Mouse (Mus musculus) kidney, adult 11 months (tissue): Measurements from ENCODE around the gene Csf3r.

Source experiments
- DNase-seq: peaks from one replicate; pipeline ENCODE4 v3.0.0; 2022

The Csf3r gene

GRCm38 (mm10) chr4:126058134-126058996 is 34.0 kb downstream of the Csf3r start, which contains the start of gene Oscp1:
Gene Oscp1 (plus strand): TSS chr4:126058565.
- peak; percentile 93 for DNase-seq

GRCm38 (mm10) chr4:126058997-126059362 is 34.6 kb downstream of the Csf3r start:
- DNase-seq: no peak

- no peak for DNase-seq
Observed at GRCm38 (mm10) chr4:126062856-126063255, 38.5 kb downstream of the Csf3r start.

GRCm38 (mm10) chr4:126065241-126065640 is 40.9 kb downstream of the Csf3r start:
- DNase-seq: no peak

GRCm38 (mm10) chr4:126067401-126068077 is 43.2 kb downstream of the Csf3r start:
- DNase-seq: no peak

- no peak for DNase-seq
Observed at GRCm38 (mm10) chr4:126068842-126069241, 44.5 kb downstream of the Csf3r start.

GRCm38 (mm10) chr4:126077833-126078232 is 53.5 kb downstream of the Csf3r start:
- DNase-seq: no peak

- DNase-seq: no peak
Observed at GRCm38 (mm10) chr4:126079266-126079665, 54.9 kb downstream of the Csf3r start.

- DNase-seq: no peak
Observed at GRCm38 (mm10) chr4:126081601-126082000, 57.3 kb downstream of the Csf3r start.

GRCm38 (mm10) chr4:126083021-126083420 is 58.7 kb downstream of the Csf3r start:
- no peak for DNase-seq

GRCm38 (mm10) chr4:126084382-126084781 is 60.0 kb downstream of the Csf3r start:
- no peak for DNase-seq

GRCm38 (mm10) chr4:126085996-126086576 is 61.7 kb downstream of the Csf3r start:
- peak; percentile 79 for DNase-seq

- peak; percentile 48 for DNase-seq
Observed at GRCm38 (mm10) chr4:126090101-126090847, 65.9 kb downstream of the Csf3r start.

- DNase-seq: no peak
Observed at GRCm38 (mm10) chr4:126090848-126091124, 66.4 kb downstream of the Csf3r start.

- no peak for DNase-seq
Observed at GRCm38 (mm10) chr4:126091873-126092272, 67.5 kb downstream of the Csf3r start.
